Mouse (Mus musculus) liver, adult 2 months (tissue): ENCODE measurements around the gene Nutf2.

ENCODE experiments used
- CTCF ChIP-seq: fragments of 200-500 bp; IDR thresholded peaks from 2 replicates; pipeline ENCODE4 v1.5.1; 2011; ENCODE audit warnings: low read depth, low read length, control low read depth
- POLR2A ChIP-seq: fragments of 200-500 bp; IDR thresholded peaks from 2 replicates; pipeline ENCODE4 v1.6.1; 2011; ENCODE audit warnings: low read length, control low read depth; ENCODE audit not compliant: insufficient read depth; ENCODE audit errors: extremely low read depth

GRCm38 (mm10) chr8:105813241-105813640, 47.1 kb upstream of the Nutf2 start:
- TF ChIP-seq CTCF (no peak), POLR2A (no peak)
